Mouse (Mus musculus) lung, postnatal 14 days (tissue): ENCODE measurements around the gene Paqr5.

Source experiments
- DNase-seq: peaks from one replicate; pipeline ENCODE4 v3.0.0; 2021

The Paqr5 gene

GRCm38 (mm10) chr9:61947402-61948346 lies 79.0 kb downstream of the Paqr5 start:
- peak; percentile 84 for DNase-seq

DNA sequence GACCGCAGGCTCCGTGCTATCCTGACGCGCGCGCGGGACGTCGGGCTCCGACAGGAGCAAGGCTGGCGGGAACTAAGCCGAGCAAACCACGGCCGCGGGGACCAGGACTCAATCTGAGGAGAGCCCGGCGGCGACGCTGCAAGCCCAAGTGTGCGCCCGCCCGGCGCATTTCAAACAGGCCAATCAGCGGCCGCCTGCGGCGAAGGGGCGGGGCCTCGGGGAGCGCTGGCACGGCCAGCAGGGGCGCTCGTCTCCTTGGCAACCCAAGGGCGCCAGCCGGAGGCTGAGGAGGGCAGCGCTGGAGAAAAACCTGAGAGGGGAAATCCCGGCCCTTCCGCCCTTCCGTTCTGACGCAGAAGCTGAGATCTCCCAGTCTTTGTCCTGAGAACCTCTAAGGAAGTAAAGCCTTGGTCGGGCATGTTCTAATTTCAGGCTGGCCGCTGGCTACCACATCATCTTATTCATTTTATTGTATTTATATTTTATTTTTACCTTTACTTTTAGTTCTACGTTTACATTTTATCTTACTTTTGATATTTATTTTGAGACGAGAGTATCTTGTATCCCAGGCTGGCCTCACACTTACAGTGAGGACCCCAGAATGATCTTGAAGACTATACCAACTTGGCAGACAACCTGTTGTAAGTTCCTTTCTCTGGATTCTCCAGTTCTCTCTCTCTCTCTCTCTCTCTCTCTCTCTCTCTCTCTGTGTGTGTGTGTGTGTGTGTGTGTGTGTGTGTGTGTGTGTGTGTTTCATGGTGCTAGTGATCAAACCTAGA lies 79.8 kb downstream of the Paqr5 start, which contains the start of gene Kif23:
Kif23 (minus strand) TSS at position 152 of the 779 bp plus-strand sequence.
- peak; percentile 98 for DNase-seq

GRCm38 (mm10) chr9:61945973-61946611 lies 80.6 kb downstream of the Paqr5 start:
- DNase-seq: peak; percentile 7

- DNase-seq: no peak
Measured at GRCm38 (mm10) chr9:61941054-61941453, 85.6 kb downstream of the Paqr5 start.

DNA sequence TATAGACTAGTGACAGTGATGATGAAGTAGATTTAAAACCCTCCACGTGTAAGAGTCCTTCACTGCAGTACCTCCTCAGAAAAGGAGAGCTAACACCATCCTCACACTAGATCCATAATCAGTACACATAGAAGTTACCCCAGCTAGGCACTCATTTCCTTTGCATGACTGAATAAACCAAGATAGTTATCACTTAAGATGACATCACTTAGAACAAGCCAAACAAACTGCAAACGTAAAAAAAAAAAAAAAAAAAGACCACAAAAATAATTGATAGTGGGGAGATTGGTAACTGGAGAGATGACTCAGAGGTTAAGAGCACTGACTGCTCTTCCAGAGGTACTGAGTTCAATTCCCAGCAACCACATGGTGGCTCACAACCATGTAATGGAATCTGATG lies 93.3 kb downstream of the Paqr5 start:
- no peak for DNase-seq

GRCm38 (mm10) chr9:61932009-61932408 lies 94.6 kb downstream of the Paqr5 start:
- no peak for DNase-seq

GRCm38 (mm10) chr9:61925086-61925660 lies 101.5 kb downstream of the Paqr5 start:
- DNase-seq: no peak

- no peak for DNase-seq
Measured at GRCm38 (mm10) chr9:61920331-61920730, 106.3 kb downstream of the Paqr5 start.

- no peak for DNase-seq
Measured at GRCm38 (mm10) chr9:61919464-61919863, 107.2 kb downstream of the Paqr5 start.

DNA sequence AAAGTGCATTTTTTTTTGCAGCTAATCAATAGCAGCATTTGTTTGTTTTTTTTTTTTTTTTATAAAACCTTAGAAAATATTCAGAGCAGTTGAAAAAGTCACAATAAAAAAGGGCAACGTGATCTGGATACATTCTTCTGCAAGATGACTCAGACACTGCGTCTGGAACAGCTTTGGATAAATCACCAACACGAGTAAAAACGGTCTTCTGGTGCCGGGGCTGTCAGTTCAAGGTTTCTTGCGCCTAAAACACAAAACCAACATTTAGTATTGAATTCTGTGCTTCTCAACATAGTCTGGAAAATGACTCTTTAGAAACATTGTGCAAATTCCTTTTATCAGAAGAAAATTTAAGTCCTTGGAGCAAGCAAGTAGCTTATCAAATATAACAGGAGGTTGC lies 109.2 kb downstream of the Paqr5 start:
- DNase-seq: no peak

DNA sequence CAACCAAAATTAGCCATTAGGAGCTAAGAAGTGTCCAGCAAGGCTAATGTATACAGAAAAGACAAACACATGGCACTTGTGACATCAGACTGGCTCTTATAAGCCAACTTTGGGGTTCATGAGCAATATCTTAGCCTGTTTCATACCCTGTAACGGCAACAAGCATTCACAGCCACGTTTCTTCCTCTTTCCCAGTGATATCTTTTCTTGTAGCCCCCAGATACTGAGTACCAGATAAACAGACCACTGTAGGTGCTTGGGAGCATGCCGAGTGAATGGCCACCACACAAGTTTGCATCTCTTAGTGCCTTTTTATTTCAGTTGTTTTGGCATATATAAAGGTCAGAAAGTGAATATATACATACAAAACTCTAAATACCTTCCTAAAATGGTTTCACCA lies 109.7 kb downstream of the Paqr5 start:
- DNase-seq: no peak

GRCm38 (mm10) chr9:61915393-61916005 lies 111.2 kb downstream of the Paqr5 start:
- no peak for DNase-seq

- no peak for DNase-seq
Measured at GRCm38 (mm10) chr9:61914917-61915300, 111.7 kb downstream of the Paqr5 start.

GRCm38 (mm10) chr9:61914203-61914916 lies 112.3 kb downstream of the Paqr5 start, which contains the start of gene Rplp1:
Rplp1 (minus strand) TSS chr9:61914542.
- DNase-seq: peak; percentile 97

DNA sequence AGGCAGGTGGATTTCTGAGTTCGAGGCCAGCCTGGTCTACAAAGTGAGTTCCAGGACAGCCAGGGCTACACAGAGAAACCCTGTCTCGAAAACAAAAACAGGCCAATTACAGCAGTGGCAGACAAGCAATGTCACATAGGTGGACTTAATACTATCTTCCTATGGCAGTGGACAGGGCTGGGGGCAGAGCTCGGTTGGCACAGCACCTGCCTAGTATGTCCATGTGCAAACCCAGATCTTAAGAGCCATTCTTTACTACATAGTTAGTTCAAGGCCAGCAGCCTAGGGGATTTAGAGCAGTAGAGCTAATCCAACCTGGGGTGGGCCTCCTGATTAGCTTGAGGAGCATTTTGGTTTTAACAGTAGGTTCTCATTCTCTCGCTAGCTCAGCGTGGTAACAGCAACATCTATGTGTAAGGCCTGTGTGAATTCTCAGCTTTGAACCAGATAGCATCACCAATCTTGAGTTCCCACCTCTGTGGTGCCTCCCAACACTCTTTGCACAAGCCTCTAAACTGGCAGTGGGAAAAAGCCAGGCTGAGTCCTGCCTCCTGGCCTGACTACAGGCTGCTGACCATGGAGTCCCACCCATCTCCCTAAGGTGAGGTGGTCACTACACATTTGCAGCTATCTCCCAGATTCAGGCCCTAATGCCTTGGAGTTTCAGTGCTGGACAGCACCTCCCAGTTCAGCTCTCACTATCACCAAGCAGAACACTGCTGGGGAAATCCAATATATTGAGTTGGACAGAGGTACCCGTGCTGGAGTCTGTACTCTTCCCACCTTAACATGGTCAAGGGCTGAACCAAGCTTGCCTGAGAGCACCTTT lies 115.1 kb downstream of the Paqr5 start:
- no peak for DNase-seq

DNA sequence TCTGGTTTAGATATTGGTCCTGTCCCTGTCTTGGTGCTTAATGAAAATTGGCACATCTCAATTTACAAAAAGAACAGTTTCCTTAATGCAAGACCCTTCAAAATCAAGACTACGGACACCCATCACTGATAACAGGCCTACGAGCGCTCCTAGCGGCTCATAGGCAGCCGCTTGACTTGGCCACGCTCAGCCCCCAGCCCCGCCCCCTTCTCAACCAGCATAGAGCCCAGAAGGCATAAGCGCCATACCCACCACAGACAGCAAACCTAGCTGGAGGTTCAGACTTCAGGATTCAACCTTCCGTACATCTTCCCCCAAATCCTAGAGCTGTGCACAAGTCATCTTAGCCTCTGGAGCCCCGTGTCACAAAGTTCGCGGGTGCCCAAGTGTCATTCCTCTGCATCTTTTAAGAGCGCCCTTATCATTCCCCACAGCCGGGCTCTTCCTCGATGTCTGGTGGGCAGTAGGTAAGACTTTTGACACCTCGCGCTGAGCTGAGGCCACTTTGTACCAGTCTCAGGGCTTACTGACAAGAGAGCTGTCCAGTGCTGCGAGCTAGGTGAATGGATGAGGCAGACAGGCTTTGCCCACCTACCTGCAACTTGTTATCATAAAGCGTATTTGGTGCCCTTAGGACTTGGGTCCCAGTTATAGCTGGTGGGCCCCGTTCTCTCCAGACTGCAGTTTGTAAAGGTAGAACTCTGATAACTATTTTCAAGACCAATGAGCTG lies 116.0 kb downstream of the Paqr5 start:
- DNase-seq: peak; percentile 40

DNA sequence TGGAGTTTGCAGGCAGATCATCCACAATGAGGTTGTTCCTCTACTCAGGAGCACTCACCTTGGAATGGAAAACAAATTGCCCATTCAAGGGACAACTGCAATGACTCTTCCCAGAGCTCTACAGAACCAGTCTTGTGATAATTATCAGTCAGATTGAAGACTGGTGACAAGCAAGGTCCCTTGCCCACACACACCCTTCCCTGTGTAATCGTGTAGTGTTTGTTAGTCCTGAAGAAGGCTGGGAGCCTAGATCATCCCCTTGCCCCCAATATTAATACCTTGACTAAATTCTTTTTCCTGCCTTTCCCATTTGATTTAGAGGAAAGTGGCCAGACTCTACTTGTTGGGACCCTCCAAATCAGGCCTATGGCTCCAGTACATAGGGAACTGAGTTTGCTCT lies 117.0 kb downstream of the Paqr5 start:
- DNase-seq: no peak

- no peak for DNase-seq
Measured at GRCm38 (mm10) chr9:61908832-61909407, 117.7 kb downstream of the Paqr5 start.

- DNase-seq: no peak
Measured at GRCm38 (mm10) chr9:61908341-61908740, 118.3 kb downstream of the Paqr5 start.
